Mouse (Mus musculus): Measurements from ENCODE around the gene Hsd11b2. TPM values are rescaled to one million over a fixed set of nuclear protein-coding genes. Genes with fewer than 3 reads are reported as not detected.
A peak's percentile ranks its signal among the peaks of the same experiment; 100 is the strongest.

Gene Hsd11b2
- total RNA-seq, 2 experiments from 2014 or later = not detected

DNA sequence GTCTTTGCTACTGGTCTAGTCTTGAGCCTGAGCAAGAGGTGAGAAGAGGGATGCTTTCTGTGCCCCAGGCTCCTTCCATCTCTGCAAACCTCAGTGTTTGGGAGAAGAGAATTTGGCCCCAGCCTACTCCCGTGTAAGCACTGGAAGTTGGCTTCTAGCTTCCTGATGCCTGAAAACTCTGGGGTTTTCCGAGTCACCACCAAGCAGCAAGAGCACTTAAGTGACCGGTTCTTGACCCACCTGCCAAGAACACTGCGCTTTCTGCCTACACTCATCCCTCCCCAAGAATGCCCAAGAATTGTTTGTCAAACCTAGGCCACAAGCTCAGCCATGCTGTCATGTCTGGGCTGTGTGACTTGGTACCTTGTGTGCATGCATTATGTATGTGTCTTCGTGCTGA is 2.0 kb downstream of the Hsd11b2 start:
- Histone ChIP-seq H3K27ac (no peak overlapping the region), H3K4me3 (no peak overlapping the region)
- TF ChIP-seq CTCF (conservative IDR thresholded peaks at IDR 0.05) = no peak
- no peak for DNase-seq (ENCODE audit: low spot score in 2 of 2)

DNA sequence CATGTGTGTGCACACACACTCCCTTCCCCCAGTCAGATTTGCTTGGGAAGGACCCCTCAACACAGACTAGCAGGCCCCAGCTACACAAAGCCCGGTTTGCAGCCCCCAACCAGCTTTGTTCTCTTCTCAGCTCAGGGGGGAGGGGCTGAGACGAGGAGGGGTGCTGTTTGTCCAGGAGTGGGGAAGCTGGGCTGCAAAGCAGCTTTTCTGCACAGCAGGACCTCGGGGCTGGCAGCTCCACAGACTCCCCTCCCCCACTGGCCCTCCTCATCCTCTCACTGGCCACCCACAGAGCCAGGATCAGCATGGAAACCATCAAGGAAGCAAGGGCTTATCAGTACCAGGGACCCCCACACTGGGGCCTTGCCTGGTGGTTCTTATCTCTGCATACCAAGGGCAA is 2.5 kb downstream of the Hsd11b2 start:
- no peak overlapping the region for H3K27ac ChIP-seq
- TF ChIP-seq CTCF (conservative IDR thresholded peaks at IDR 0.05) = no peak
- no peak for DNase-seq (ENCODE audit: low spot score in 2 of 2)
- H3K4me3 ChIP-seq = no peak overlapping the region

DNA sequence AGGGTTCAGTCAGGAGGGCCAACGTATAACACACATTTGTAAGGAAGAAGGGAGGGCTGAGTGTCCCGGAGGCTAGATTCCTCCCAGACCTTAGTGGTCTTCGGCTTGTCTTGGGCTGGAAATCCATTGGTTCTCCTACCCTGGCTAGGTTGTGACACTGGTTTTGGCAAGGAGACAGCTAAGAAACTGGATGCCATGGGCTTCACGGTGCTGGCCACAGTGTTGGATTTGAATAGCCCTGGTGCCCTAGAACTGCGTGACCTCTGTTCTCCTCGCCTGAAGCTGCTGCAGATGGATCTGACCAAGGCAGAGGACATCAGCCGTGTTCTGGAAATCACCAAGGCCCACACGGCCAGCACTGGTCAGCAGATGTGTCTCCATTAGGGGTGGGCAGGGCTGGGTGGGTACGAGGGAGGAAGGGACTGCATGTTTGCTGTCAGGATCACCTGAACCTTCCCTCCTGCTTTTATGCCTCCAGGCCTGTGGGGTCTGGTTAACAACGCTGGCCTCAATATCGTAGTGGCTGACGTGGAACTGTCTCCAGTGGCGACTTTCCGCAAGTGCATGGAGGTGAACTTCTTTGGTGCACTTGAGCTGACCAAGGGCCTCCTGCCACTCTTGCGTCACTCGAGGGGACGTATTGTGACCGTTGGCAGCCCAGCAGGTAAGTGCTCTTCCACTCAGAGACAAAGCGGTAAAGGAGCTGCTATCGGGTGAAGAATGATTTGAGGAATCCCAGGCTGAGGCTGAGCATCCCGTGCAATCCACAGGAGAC is 3.6 kb downstream of the Hsd11b2 start:
- TF ChIP-seq CTCF (conservative IDR thresholded peaks at IDR 0.05) = no peak; the same call in none of the 2 replicates
- DNase-seq (ENCODE audit: low spot score in 2 of 2) = no peak
- Histone ChIP-seq H3K27ac (no peak overlapping the region), H3K4me3 (no peak overlapping the region)

DNA sequence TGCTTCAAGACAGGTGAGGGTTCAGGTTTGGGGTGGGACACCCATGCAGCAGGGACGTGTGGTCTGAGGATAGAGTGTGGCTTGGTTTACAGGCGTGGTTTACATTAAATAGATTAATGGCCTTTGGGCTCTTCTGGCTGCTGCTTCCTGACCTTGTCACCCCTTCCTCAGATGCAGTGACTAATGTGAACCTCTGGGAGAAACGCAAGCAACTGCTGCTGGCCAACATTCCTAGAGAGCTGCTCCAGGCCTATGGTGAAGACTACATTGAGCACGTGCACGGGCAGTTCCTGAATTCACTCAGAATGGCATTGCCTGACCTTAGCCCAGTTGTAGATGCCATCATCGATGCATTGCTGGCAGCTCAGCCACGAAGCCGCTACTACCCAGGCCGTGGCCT is 4.3 kb downstream of the Hsd11b2 start:
- no peak for TF ChIP-seq CTCF (conservative IDR thresholded peaks at IDR 0.05)
- H3K4me3 ChIP-seq = no peak overlapping the region

DNA sequence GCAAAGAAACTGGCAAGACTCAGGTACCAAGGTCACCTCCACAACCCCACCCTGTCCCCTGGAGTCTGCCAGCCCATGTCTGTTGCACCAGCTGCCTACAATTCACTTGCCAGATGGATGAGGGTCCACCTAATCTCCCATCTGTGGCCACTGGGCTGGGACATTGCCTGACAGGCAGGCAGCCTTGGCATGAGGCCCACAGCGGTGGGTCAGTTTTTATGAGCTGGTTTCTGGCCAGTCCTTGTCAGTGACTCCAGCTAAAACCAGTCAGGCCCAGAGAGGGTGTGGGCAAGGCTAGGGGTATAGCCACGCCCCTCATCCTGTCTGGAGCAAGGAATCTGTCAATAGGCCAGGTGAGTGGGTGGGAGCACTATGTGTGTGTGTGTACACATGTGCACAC is 8.6 kb downstream of the Hsd11b2 start:
- TF ChIP-seq CTCF (conservative IDR thresholded peaks at IDR 0.05) = no peak
- DNase-seq (ENCODE audit: low spot score in 2 of 2) = no peak
- no peak overlapping the region for H3K4me3 ChIP-seq
- no peak overlapping the region for H3K27ac ChIP-seq

More for the DNA sequence above, 4.3 kb downstream of the Hsd11b2 start:
- no peak for DNase-seq (ENCODE audit: low spot score in 2 of 2)
- no peak overlapping the region for H3K27ac ChIP-seq

DNA sequence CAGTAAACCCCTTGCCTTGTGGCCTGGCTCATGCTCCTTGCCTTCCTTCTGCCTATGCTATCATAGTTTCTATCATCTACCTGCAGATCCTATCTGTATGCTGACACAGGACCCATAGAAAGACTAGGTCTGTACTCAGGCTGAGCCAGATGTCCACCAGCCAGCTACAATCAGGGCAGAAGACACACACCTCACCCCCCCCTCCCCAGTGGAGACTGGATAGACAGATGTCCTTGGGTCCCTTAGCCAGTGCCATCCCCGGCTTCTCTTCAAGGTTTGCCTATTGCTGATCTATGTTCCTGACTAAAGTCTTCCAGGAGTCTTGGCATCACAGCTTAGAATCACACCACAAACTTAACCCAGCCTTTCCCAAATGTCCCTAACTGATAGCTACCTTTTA is 9.7 kb downstream of the Hsd11b2 start:
- DNase-seq (ENCODE audit: low spot score in 2 of 2) = no peak
- no peak for TF ChIP-seq CTCF (conservative IDR thresholded peaks at IDR 0.05)
- H3K27ac ChIP-seq = no peak overlapping the region
- no peak overlapping the region for H3K4me3 ChIP-seq

DNA sequence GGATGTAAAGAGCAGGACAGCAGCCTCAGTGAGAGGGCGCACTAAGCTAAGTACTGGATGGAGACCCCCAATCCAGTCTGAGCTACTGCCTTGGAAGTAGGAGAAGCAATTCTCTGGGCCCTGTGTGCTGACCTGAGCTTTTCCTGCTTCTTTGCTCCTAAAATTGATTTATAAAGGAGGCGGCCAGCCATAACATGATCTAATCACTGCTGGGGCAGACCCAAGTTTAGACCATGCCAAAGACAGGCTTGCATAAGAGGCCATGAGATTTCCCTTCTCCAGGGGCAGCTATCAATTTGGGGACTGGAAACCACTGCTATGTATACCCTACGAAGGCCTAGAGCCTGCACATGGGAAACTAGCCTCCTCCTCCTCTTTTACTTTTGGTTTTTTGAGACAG is 10.7 kb downstream of the Hsd11b2 start:
- Histone ChIP-seq H3K27ac (no peak overlapping the region), H3K4me3 (no peak overlapping the region)
- no peak for DNase-seq (ENCODE audit: low spot score in 2 of 2)
- no peak for TF ChIP-seq CTCF (conservative IDR thresholded peaks at IDR 0.05)

DNA sequence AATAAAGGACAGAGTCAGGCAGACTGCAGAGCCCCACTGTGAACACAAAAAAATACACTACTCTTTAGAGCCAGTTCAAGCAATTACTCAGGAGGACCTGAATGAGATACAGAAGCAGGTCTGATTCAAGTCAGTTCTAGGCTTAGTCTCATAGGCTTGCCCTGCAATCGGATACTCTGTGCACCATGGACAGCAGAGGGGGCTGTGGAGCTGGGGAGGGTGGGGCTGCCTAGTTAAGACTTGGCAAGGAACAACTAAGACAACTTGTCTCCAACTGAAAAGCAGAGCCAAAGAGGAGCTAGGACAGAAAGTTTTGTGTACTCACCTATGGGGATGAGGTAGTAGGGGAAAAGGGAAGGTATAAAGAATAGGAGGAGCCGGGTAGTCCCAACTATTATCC is 13.2 kb downstream of the Hsd11b2 start:
- peak; percentile 75 for TF ChIP-seq CTCF (conservative IDR thresholded peaks at IDR 0.05)
- Histone ChIP-seq H3K27ac (no peak overlapping the region), H3K4me3 (no peak overlapping the region)
- DNase-seq (ENCODE audit: low spot score in 2 of 2) = no peak

DNA sequence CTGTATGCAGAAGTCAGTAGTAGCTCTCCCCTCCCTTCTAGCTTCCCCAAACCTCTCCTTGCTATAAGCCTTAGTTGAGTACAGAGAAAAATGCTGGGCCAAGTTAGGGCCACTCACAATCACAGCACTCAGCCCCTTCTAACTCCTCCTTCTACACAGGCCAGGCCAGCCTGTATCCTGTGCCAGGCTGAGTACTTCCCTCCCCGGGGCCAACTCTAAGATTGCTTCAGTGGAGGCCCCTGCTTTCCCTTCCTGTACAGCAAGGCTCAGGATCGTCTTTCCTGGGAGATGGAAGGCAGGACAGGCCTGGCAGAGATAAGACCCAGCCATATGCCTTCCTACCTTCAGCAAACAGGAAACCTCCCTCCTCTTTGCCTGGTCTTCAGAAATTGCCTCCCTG is 14.9 kb downstream of the Hsd11b2 start:
- Histone ChIP-seq H3K27ac (no peak overlapping the region), H3K4me3 (no peak overlapping the region)
- TF ChIP-seq CTCF (conservative IDR thresholded peaks at IDR 0.05) = no peak
- no peak for DNase-seq (ENCODE audit: low spot score in 2 of 2)

DNA sequence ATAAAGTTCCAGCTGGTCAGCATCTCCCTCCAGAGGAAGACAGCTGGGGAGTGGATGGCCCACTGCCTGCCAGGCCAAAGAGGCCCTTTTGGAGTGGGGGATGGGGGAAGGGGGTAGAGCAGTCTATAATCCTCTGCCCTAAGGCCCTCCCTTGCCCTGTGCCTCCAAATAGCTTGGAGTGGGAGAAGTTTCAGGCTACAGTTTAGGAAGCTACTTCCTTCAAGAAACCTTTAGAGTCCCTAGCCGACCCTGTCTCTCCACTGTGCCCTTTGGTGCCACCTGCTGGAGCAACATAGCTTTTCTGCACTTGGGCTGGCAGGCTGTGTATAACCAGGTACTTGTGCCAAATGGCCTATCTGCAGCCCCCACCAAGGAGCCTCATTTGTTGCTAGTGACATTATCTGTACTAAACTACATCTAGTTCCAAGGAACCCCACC is 15.4 kb downstream of the Hsd11b2 start:
- Histone ChIP-seq H3K4me3 (no peak overlapping the region), H3K27ac (no peak overlapping the region)
- TF ChIP-seq CTCF (conservative IDR thresholded peaks at IDR 0.05) = peak; percentile 85
- peak in 1 of 2 experiments; percentile 69 for DNase-seq (ENCODE audit: low spot score in 2 of 2)

DNA sequence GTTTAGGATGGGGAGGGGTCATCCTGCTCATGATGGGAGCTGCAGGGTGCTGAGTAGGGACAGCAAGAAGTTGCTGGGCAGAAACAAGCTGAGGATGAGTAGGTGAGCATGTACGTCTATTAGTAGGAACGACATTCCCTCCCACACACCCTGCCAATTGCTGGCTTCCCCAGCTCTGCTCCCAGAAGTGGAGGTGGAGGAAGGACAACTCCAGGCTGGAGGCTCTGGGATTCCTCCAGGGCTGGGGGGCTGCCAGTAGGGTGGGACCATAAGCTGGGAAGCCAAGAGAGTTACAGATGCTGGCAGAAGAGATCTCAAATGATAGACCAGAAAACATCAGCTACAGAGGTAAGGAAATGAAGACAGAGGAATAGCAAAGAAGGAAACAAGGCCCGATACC is 18.0 kb downstream of the Hsd11b2 start:
- Histone ChIP-seq H3K27ac (no peak overlapping the region), H3K4me3 (no peak overlapping the region)
- no peak for TF ChIP-seq CTCF (conservative IDR thresholded peaks at IDR 0.05)
- no peak for DNase-seq (ENCODE audit: low spot score in 2 of 2)

DNA sequence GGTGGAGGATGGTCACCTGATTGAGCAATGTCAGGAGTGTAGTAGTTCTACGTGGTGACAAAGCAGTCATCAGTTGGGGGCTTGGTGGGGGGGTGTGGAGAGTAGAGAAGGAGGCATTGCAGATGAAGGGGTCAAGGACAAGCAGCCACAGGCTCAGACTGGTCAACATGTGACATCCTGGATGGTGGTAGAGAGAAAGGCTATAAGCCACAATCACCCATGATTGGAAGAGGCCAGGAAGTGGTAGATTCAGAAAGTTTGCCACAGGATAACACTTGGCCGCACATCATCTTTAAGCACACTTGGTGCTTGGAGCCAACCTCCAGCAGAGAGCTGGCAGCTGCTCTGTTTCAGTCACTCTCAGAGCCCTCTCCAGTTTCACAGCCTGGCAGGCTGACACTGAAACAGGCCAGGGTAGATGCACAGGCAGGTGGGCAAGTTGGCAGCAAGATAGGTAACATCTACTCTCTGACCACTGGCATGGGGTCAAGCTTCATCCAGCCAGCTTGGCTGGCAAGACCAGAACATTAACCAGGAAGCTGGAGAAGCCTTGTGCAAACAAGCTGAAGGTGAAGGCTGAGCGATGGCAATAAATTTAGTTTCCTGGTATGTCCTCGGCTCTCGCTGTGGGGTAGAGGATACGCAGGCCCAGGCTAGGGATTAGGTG is 18.6 kb downstream of the Hsd11b2 start:
- H3K27ac ChIP-seq = peak overlapping the region; percentile 1; the same call in 1 of the 2 replicates

DNA sequence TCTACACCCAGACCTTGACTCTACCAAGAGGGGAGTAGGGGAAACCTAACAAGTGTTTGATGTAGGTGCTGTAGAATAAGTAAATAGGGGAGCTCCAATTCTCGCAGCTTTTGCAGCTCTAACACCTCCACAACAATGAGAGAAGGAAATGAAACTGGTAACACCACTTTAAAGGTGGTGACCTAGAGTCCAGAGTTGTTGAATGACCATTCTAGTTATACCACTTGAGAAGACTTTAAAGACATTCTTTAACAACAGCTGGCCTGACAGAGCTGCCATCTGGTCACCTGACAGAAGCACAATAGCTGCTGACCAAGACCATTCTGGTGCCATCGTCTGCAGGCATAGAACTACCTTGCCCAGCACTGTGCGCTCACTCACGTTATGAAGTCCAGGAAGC is 20.4 kb downstream of the Hsd11b2 start:
- Histone ChIP-seq H3K4me3 (no peak overlapping the region), H3K27ac (no peak overlapping the region)
- DNase-seq (ENCODE audit: low spot score in 2 of 2) = no peak
- no peak for TF ChIP-seq CTCF (conservative IDR thresholded peaks at IDR 0.05)

More for the DNA sequence above, 18.6 kb downstream of the Hsd11b2 start:
- TF ChIP-seq CTCF (conservative IDR thresholded peaks at IDR 0.05) = no peak
- H3K4me3 ChIP-seq = no peak overlapping the region
- no peak for DNase-seq (ENCODE audit: low spot score in 2 of 2)

Measured in layer of hippocampus, adult 2 months (tissue).